Mouse (Mus musculus) embryo, embryonic 11 days (tissue): ENCODE results near the gene Dydc2.
A peak's percentile ranks its signal among the peaks of the same experiment; 100 is the strongest.
"Not testable (repeated sequence)": the region's sequence is repeated elsewhere in the genome, so short reads cannot be mapped to it uniquely, and the experiment has no call there.

Experiments
- DNase-seq: peaks from one replicate; pipeline ENCODE4 v3.0.0-alpha.2; 2015

Gene Dydc2

DNA sequence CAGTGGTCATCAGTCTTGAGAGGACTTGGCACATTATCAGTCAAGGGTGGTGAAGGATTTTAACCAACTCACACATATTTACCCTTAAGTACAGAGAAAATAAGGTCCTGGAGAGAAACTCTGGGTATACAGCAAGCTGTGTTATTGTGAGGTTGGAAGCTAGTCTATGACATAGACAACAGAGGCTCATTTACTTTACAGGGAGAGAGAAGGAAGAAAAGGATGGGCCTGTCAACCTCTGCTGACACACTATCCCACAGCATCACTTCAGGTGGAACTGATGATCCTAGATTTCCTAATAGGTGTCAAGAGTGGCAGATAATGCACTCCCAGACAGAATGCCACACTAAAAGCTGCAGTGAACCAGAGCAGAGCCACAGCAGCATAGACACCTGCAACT is at the start of gene Dydc2:
Gene Dydc2, minus strand, starts transcription at position 101 of the 400 bp plus-strand sequence.
- no peak for DNase-seq

DNA sequence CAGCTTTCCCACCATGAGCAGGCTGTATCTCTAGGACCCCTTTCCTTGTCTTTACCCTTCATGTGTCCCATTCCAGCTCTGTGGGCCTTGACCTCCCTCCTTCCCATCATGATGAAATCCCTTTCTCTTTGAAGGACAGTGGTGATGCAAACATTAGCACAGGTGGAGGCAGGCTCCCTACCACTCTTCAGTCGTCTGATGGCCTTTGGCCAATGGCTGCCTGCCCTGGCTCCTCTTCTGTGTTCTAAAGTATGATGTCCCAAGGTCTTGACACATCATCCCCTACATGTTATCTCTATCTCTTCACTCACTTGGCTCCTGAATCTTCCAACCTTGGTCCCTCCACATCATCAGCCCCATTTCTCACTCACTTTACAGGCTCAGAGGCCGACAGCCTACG is 47.3 kb upstream of the Dydc2 start:
- DNase-seq, result no peak

DNA sequence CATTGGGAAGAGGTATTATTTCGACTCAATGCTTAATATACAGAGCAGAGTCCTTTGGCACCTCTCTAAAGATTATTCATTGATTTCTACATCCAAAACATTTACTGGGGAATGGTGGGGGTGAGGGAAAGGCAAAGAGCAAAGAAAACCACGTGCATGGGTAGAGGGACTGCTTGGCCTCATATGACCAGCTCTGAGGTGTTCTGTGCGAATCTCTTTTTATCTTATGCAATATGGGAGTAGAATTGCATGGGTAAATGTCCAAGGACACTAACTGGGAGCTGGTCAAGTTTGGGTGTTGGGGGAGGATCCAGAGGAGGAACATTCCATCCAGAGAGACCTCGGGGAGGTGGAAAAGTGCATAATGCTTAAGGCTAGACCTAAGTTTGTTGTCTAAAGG is 43.9 kb upstream of the Dydc2 start:
- no peak for DNase-seq

DNA sequence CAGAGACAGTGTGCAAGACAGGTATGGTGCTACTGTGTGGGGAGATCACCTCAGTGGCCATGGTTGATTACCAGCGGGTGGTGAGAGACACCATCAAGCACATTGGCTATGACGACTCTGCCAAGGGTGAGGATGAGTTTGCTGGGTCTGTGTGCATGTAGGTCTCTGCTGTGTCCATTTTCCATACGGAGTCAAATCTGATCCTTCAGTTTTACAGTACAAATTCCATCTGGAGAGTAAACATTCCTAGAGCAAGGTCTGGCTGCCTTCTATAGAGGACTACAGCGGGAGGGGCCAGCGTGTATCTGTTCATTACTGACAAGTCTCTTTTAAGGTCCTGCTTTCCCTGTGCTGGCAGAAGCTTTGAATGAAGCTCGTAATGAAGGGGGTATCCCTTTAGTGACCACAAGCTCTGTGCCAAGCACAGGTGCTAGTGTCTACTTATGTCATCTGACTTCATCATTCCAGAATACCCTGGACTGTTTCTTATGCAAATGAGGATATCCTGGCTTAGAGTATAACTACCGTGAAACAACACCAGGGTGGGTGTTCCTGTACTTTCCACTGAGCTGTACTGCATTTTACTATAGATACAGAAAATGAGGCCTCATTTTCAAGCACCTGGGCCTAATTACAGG is 42.1 kb upstream of the Dydc2 start:
- no peak for DNase-seq

DNA sequence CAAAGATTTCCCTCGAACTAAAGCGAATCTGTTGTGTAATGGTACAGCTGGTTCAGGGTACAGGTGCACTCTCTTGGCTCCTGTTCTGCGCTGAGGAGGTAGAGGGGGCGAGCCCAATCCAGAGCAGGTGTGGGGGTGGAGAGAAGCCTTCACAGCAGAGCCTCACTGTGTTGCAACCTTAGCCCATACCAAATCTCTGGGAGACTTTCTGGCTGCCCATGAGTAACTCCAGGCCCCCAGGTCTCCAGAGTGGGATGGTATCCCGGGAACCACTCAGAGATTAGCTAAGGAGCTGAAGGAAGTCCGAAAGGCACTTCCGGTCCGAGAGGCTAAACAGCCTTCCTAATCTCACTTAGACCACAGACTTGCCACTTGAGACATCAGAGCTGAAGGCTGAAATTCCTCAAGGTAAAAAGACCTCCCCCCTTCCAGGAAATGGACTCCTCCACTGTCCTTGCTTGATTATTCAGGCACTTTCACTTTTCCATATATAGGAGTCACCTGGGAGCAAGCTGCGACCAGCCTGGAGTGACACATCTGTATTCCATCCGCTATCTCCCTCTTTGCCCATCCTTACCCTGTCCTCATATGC is 35.9 kb upstream of the Dydc2 start, which contains the start of gene Mat1a:
Gene Mat1a, plus strand, starts transcription at position 183 of the 592 bp plus-strand sequence.
- DNase-seq, result no peak

DNA sequence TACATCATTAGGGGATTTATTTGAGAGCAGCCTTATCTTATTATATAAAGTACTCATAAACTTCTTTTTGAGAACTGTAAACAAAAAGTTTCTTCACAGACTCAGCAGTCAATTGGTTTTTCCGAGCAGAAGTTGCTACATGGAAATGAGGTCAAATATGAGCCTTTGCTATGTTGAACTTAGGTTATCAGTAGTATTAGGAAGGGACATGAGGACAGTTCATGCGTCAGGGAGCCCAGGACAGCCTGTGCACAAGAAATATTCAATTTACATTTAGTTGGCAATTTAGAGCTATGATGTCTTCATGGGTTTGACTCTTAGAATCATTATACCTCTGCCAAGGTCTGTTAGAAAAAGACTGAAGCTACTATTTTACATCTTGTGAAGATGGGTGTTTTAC is 33.3 kb upstream of the Dydc2 start:
- no peak for DNase-seq

DNA sequence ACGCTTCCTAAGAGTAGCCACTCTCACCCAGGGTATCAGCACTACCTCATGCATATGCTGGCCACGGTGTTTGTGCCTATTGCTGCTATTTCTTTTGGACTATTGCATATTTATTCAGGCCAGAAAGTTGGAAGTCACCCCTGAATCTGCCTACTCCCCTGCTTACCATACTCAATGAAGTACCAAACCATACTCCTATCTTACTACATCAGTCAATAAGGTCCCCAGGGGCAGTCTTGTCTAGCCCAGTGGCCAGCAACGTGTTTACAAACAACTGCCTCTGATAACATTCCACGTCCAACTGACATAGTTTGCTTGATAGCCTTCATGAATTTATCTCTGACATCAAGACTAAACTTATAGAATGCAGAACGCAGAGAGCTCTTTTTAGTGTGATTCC is 32.2 kb upstream of the Dydc2 start:
- DNase-seq, result no peak

DNA sequence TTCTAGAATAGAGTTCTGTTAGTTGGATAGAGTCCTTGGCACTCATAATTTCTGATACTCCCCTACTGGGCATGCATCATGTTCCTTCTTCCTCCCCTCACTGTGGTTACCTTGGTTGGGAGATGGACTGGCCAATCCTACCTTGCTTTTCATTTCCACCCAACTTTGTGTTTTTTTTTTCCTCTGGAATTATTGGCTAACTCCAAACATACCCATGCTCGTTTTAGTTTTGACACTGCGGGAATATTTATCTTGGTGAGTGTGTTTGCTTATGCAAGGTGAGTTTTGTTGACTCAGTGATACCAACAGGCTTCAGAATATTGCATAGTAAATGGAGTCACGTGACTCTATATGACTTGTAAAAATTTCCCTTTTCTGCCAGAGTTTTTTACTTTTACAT is 31.7 kb upstream of the Dydc2 start:
- DNase-seq, result no peak

DNA sequence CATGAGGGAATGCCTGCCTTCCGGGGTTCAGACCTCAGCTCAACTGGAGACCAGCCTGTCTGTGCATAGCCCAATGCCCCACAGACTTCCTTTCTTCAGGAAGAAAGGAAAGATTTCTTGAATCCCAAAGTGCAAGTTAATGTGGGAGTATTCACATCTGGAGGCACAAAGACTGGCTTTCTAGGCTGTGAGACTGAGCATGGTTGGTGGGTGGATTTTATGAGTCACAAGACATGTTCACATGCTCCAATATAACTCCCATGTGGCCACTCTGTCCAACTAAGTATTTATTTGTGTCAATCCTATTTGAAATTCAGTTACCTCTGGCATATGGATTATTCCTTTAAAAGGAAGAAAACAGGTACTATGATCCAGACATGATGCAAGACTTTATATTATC is 29.7 kb upstream of the Dydc2 start:
- DNase-seq, result no peak

DNA sequence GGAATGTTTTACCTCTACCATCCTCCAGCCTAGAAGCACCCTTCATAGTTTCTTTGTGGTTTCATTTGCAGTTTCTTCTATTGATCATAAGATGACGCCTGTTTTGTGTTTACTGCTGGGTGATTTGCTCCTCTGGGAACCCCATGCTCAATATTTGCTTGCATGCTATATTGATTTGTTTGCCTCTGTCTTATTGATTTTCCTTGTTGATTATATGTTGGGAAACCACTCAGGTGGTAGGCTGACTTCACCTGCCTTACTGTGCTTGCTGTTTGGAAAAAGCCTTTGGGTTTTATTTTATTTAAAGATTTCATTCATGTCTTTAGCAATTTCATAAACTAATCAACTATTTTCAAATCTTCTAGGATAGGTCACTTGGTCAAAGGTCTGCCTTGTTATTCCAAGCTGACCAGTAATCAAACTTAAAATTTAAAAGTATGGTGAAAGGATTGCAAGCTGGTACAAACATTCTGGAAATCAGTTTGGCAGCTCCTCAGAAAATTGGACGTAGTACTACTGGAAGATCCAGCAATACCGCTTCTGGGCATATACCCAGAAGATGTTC is 27.4 kb upstream of the Dydc2 start:
- no peak for DNase-seq

DNA sequence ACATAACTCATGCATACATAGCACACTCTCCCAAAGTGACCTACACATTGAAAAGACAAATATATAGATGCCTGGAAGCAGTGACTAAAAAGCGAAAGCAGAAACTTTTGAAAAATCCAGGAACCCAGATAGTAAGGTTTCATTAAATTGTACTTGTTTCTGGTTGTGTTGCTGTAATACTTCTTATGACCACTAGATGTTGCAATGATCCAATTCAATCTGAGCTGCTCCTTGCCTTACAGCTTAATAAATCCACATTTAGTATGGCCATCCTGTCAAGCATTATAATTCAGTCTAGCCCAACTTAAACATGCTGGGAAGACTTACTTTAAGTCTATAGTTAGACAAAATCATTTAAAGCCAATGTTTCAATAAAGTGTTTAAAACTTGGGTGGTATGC is 25.1 kb upstream of the Dydc2 start:
- DNase-seq, result peak; percentile 20

DNA sequence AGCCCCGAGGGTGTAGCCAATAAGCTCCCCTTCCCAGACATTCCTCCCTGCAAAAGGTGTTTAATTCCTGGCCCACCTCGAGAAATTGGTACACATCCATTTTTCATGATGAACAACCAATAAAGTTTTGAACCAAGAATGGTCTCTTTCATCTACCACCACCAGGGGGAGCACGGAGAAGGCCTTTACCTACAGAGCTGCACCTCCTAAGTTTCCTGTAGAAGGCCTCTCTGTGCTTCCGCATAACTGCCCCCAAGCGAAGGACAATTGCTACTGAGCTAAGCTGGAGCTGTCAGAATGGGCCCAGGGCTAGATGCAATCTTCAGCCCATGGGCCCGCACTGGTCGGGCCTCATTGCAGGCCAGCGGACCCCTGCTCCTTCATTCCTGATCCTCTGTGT is 21.8 kb upstream of the Dydc2 start:
- peak; percentile 41 for DNase-seq

DNA sequence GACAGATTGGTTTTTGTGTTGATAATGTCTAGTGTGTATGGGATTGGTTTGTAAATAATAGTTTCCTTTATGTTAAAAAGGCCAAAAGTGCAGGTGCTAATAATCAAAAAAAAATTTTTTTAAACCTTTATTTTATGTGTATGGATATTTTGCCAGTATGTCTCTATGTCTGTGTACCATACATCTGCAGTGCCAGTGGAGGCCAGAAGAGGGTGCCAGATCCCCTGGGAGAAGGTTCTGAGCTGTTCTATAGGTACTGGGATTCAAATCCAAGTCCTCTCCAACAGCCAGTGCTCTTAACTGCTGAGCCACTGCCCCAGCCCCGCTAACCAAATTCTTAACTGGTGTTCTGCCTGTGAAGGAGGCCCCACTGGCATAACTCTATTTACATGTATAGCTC is 18.5 kb upstream of the Dydc2 start:
- peak; percentile 10 for DNase-seq

DNA sequence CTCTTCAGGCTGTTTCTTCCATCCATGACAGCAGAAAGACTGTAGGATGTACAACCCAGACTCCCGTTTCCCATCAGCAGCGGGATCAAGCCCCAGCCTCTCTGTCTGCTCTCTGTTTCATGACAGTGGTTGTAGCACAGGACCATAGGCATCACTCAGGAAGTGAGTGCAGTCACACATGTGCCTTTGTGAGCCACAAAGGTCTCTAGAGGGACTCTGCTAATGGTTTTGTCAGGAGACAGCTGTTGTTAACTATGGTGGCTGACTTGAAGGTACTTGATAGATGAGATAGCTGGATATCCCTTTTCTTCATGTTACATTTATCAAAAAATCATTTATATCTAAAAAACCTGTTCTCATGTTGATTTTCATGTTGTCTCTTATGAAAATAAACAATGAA is 13.4 kb upstream of the Dydc2 start:
- DNase-seq, result no peak

DNA sequence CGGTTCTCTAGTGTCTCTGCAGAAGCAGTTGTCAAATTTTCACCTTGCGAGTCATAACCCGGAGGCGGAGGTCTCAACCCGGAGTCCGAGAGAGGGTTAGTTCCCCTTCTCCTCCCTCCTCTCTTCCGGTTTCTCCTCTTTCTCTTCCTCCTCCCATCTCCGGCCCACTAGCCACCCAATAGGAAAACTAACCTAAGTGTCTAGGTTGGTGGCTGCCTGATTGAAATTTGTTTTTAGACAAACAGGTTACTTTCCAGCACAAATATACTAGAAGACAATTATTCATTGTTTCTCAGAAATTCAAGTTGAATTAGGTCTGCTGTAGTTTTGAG is 3.9 kb upstream of the Dydc2 start:
- DNase-seq, result no peak

DNA sequence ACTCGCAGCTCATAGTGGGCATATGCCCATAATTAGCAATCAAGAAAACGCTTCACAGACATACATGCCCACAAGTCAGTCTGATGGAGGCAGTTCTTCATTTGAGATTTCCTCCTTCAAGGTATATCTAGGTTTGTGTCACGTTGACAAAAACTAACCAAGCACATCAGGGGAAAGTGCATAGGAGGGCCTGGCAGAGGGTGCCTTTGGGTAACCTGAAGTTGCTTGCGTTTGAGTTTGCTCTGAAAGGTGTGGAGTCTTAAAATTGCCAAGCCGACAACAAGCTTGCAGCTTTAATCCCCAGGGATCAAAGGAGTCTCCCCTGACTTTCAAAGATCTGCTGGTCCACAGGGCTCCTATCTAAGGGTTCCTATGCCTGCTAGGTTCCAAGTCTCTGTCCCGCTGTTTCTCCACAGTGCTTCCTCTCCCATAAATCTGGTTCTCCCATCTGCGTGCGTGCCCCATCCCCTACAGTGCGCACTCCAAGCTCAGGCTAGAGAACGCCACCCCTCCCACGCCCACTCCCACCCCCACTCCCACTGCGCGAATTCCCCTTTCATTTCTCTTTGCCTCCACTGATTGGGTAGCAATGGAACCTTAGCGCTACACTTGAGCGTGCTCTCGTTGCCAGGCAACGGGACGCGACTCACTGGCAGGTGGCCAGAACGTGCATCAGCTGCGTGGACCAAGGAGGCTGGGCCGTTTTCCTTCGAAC is 3.4 kb upstream of the Dydc2 start, which contains the start of gene Dydc1:
Gene Dydc1, plus strand, starts transcription at position 683 of the 715 bp plus-strand sequence.
- DNase-seq, result peak; percentile 84

DNA sequence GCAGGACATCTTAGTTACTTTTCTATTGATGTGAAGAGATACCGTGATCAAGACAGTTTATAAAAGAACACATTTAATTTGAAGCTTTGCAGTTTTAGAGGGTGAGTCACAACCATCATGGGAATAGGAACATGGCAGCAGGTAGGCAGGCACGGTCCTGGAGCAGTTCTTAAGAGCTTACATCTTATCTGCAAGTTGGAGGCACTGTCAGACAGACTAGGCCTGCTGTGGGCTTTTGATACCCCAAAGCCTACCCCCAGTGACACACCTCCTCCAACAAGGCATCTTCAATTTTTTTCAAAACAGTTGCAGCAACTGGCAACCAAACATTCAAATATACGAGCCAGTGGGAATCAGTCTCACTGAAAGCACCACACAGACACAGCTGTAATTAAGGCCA is 1.3 kb upstream of the Dydc2 start:
- DNase-seq, result no peak

DNA sequence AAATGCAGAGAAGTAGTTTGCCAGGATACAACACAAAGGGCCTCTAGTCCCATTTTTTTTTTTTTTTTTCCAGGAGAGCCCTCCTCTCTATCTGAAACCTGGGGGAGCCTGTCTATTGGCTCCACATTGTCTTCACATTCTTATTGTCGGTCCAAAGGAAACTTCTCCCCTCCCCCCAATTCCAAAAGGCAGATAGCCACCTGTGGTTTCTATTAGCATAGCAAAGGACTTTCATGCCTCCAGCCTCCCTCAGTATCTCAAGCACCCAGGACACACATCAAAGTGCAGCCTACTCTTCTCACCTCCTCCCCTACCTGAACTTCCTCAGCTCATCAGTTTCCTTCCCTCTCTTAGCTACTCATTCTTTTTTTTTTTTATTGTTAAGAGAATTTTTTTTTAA is 2.6 kb downstream of the Dydc2 start:
- no peak for DNase-seq

DNA sequence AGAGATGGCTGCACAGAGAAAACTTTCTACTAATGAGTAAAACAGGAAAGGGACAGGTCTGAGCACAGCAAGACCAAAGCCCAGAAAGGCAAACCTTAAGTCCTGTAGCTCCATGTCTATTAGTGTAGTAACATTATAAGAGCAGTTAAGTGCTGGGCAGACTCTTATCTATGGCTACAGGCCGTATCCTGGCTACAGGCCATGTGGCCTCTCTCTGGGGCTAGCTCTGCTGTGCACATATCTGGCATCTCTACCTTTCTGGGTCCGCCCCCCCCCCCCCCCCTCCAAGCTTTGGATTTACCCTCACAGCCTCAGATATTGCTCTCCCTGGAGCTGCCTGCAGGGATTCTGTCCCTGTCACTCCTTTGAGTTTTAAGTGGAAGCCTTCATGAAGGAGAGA is 3.8 kb downstream of the Dydc2 start:
- DNase-seq, result no peak

DNA sequence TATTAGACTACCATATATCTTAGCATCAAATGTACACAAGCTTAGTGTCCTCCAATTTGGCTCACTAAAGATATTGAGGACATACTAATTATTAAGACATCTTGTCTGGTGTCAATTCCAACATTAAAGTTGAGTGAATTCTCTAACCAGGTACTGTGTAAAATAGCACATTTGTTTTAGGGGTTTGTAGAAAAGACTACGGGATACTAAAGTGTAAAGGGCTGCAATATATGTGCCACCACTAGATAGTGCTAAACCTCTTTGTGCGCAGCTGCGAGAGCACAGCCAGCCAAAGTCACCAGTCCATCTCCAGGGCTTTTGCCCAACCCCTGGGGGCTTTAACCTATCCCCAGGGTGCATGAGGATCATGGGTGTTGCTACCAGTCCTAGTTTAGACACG is 15.8 kb downstream of the Dydc2 start:
- DNase-seq, result not testable (repeated sequence)

DNA sequence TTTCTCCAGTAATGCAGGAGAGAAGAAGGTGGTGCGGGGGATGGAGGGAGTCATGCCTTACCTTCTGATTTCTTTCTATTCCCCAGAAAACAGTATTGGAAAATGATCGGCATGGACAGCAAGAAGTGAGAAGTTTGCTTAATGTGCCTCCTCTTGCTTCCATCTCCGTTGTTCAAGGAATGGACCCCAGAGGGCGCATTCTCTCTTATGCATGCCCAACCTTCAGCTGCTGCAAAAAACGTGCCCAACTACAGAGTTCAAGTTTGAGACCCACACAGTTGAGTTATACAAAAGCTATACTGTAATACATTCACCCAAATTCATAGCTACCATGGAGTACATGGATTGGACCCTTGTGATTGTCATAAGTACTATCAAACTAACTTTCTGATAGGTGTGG is 16.5 kb downstream of the Dydc2 start:
- no peak for DNase-seq

DNA sequence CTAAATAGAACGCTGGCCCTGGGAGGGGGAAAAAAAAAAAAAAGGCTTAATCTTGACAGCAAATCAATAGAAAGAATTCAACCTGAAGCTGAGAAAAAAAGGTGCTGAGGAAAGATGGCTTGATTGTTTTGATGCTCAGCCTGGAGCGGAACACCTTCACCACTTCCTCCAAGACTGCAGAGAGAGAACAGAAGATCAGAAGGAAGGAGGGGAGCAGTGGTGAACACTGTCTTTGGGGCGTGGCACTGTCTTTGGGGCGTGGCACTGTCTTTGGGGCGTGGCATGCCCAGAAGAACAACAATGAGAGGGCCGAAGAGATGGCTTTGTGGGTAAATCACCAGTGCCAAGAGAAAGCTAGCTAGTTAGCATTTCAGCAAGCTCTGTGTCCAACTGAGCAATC is 18.5 kb downstream of the Dydc2 start:
- DNase-seq, result no peak

DNA sequence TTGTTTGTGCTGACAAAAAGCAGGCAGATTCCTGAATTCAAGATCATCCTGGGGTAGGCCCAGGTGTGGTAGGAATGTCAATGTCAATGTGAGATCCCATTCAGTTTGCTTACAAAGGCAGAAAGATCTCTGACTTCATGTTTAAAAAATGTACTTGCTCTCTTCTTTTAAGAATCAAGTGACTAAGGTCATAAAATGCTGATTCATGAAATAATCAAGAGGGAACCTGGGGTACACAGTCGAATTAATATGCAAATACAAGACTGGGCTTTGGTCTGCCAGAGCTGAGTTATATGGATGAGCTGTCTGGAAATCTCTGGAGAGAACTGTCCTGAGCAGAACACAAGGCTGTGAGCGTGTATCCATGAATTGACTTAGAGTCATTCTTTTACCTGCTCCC is 21.6 kb downstream of the Dydc2 start:
- no peak for DNase-seq

DNA sequence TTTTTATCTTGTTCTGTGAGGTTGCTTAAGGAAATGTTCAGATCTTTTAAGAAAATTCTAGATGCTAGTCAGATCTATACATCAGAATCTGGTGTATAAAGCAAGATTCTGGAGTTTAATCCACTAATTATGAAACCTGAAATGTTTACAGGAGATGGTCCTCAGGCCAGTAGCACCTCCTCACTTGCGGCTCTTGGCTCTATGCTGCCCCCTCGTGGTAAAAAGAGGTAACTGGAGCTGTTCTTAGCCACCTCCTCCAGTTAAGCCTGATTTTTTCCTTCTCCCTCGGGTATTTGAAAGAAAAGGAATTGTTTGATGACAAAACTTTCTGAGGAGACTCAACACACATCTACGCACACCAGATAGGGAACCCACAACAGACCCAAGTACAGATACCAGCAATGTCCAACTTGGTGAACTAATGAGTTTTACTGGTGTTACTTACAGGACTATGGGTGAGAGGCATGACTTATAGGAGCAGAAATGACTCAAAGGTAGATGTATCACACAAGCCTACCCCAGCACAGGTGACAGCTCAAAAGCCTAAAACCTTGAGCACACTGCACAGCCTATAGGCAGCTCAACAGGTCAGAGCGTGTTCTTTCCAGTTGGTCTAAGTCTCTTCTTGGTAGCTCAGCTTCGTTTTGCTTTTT is 33.7 kb downstream of the Dydc2 start:
- DNase-seq, result peak; percentile 69
